Mouse (Mus musculus) brain, embryonic 14.5 days (tissue): ENCODE data around the gene Kdm5a. TPM values are rescaled to one million over a fixed set of nuclear protein-coding genes. Genes with fewer than 3 reads are reported as not detected.

Experiments
- DNase-seq: peaks from one replicate; pipeline ENCODE4 v3.0.0-alpha.2; 2011; ENCODE audit warnings: low read depth
- CTCF ChIP-seq: fragments of 200-500 bp; IDR thresholded peaks from 2 replicates; pipeline ENCODE4 v1.5.1; 2012; ENCODE audit warnings: inconsistent platforms, mild to moderate bottlenecking, moderate library complexity, borderline replicate concordance; ENCODE audit not compliant: insufficient read depth, insufficient read length; ENCODE audit errors: extremely low read depth
- POLR2A ChIP-seq: fragments of 200-500 bp; IDR thresholded peaks from 2 replicates; pipeline ENCODE4 v1.6.1; 2012; ENCODE audit warnings: mild to moderate bottlenecking, inconsistent platforms, borderline replicate concordance; ENCODE audit not compliant: poor library complexity, insufficient read depth, insufficient read length, severe bottlenecking; ENCODE audit errors: extremely low read depth
- polyA plus RNA-seq: library from polyadenylated mRNA; depleted of rRNA; stranded (reverse); fragments of >200 nt; gene quantifications from 2 replicates; pipeline ENCODE4 v1.2.3, GENCODE M21; 2012; rRNA removed

The Kdm5a gene
- polyA plus RNA-seq, 1 experiment: 15.3 TPM

- TF ChIP-seq CTCF (no peak), POLR2A (no peak)
- DNase-seq: peak; percentile 47
These were observed 128.8 kb downstream of the Kdm5a start for GRCm38 (mm10) chr6:120492499-120493373.

- TF ChIP-seq CTCF (no peak), POLR2A (peak; percentile 39)
These were observed 129.7 kb downstream of the Kdm5a start, which contains the start of gene Tmem121b for GRCm38 (mm10) chr6:120493374-120494181. TSS of gene Tmem121b (minus strand) at chr6:120493807.

More at GRCm38 (mm10) chr6:120493374-120494181, 129.7 kb downstream of the Kdm5a start, which contains the start of gene Tmem121b:
- peak; percentile 97 for DNase-seq

Other genes with a start within 250 kb of the Kdm5a start
- 0.07 TPM in 1 of 2 replicates, not detected in the other for gene D330020A13Rik, start 69.8 kb upstream of the Kdm5a start, polyA plus RNA-seq
- gene B4galnt3, start 69.6 kb upstream of the Kdm5a start, polyA plus RNA-seq: 0.29 and 0.63 TPM in 2 replicates
- 10.2 TPM in 2 replicates for gene Ccdc77, start 250 bp downstream of the Kdm5a start, polyA plus RNA-seq
- gene Il17ra, start 99.1 kb downstream of the Kdm5a start, polyA plus RNA-seq: 4.6 and 5.2 TPM in 2 replicates
- 13.5 and 15.6 TPM in 2 replicates for gene Tmem121b, start 129.7 kb downstream of the Kdm5a start, polyA plus RNA-seq
- 22.1 and 26.4 TPM in 2 replicates for gene Hdhd5, start 167.2 kb downstream of the Kdm5a start, polyA plus RNA-seq